Mouse (Mus musculus): ENCODE results near the gene Kidins220. TPM values are rescaled to one million over a fixed set of nuclear protein-coding genes. Genes with fewer than 3 reads are reported as not detected.

Gene Kidins220
- polyA plus RNA-seq, 1 experiment from 2014 or later, result 8.7 TPM

DNA sequence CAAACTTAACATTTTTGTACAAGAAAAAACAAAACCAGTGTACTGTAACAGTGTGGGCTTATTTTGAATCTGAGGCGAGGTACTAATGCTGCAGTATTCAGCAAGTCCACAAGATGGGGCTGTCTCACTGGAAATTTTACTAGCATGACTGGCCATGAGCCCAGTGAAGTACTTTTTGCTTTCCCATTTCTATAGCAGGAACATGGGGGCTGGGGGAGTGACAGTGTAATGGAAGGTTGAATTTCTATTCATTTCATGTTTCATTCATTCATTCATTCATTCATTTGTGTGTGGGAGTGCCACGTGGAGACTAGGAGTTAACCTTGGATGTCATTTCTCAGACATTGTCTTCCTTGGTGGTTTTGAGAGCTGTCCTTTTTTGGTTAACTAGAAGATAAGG, 52.7 kb downstream of the Kidins220 start:
- ATAC-seq (ENCODE audit: low read depth), result no peak
- Histone ChIP-seq H3K9ac (ENCODE audit: low read depth, low read length) (no peak overlapping the region), H3K4me1 (ENCODE audit: control insufficient read depth, low read depth, low read length) (no peaks in the 10 kb centered on the region), H3K27me3 (ENCODE audit: control insufficient read depth, insufficient read depth, low read depth, low read length) (no peaks in the 10 kb centered on the region), H3K4me2 (ENCODE audit: low read depth, low read length) (no peak overlapping the region), H3K4me3 (ENCODE audit: low read depth, low read length) (no peak overlapping the region), H3K27ac (ENCODE audit: low read length) (no peak overlapping the region), H3K36me3 (ENCODE audit: control insufficient read depth, insufficient read depth) (no peaks in the 10 kb centered on the region), H3K9me3 (replicated peaks; ENCODE audit: control insufficient read depth, low read length) (no peaks in the 10 kb centered on the region)
- 41% methylated on average over 2 of the region's 2 CpGs for WGBS (ENCODE audit: insufficient replicate concordance)

DNA sequence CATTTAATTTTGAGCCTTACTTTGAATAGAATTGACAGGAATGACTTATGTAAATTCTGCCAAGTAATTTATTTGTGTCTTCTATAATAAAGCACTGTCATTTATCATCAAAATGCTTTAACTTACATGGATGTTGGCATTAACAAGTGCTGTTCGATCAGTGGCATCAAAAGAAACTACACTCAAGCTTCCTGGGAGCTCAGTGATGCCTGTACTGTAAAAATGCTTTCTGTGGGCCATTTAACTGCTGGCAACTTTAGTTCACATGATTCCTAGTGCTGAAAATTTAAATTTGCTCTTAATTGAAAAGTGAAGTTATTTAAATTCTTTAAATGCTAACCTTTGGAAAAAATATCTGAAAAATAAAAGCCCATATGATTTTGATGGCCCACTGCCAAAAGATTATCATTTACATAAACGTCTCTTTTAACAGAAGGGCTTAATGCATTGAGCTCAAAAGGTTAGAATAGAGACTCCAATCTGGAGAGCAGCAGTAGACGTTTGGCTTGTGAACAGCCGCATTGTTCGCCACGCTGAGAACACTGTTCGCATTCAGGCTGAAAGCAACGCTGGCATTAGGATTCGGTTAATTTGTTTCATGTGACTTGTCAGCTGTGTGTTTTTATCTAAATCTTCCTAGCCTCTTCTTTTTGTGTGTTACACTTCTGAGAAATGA, 59.1 kb downstream of the Kidins220 start:
- H3K4me2 ChIP-seq (ENCODE audit: low read depth, low read length), result no peak overlapping the region
- H3K36me3 ChIP-seq (ENCODE audit: control insufficient read depth, insufficient read depth), result no peaks in the 10 kb centered on the region
- H3K27ac ChIP-seq (ENCODE audit: low read length), result no peak overlapping the region
- no peak for ATAC-seq (ENCODE audit: low read depth)
- H3K4me3 ChIP-seq (ENCODE audit: low read depth, low read length), result no peak overlapping the region
- H3K4me1 ChIP-seq (ENCODE audit: control insufficient read depth, low read depth, low read length), result no peaks in the 10 kb centered on the region
- H3K9ac ChIP-seq (ENCODE audit: low read depth, low read length), result no peak overlapping the region
- H3K27me3 ChIP-seq (ENCODE audit: control insufficient read depth, insufficient read depth, low read depth, low read length), result no peaks in the 10 kb centered on the region
- WGBS (ENCODE audit: insufficient replicate concordance), result 72% methylated on average over 9 of the region's 9 CpGs
- no peaks in the 10 kb centered on the region for H3K9me3 ChIP-seq (replicated peaks; ENCODE audit: control insufficient read depth, low read length)

DNA sequence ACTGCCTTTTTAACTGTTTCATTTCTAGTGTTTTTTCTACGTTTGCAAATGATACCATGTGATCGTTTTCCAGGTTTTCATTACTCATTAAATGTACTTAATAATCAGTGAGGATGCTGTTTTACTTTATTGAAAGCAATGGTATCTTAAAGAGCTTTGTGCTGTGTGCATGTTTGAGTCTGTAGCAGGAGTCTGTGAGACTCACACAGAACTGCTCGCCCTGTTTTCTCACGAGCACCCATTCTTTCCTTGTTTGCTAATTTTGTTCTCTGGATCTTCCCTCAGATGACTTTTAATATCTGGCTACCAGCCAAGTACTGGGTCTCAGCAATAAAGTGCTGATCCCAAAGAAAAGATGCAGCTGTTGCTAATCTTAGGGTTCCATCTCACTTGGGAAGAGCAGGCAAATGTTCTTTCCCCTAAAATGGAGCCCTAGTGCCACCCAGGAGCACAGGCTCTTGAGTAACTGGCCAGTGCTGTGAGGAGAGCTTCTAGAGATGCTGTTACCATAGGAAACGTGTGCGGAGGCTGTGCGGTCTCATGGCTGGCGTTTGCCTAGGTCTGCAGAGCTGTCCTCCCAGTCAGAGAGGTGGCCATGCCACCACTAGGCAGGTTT, 59.7 kb downstream of the Kidins220 start:
- no peak for ATAC-seq (ENCODE audit: low read depth)
- 75% methylated on average over 8 of the region's 8 CpGs for WGBS (ENCODE audit: insufficient replicate concordance)
- H3K4me1 ChIP-seq (ENCODE audit: control insufficient read depth, low read depth, low read length), result no peaks in the 10 kb centered on the region

DNA sequence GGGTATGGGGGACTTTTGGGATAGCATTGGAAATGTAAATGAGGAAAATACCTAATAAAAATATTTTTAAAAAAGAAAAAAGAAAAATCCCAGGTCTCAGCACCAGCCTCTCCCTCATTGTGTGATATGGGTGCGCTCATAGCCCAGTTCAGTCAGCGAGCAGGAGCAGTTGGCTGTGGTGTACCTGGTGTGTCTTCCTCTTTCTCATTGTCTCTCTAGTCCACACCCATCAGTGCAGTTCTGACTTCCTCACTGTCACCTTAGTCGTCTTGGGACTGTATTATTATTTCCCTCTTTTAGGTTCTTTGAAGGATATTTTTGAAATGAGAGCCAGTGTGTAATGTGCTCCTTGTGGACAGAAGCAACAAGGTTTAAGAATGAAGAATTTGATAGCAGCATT, 61.3 kb downstream of the Kidins220 start:
- Histone ChIP-seq H3K27ac (ENCODE audit: low read length) (no peak overlapping the region), H3K4me2 (ENCODE audit: low read depth, low read length) (no peak overlapping the region), H3K4me1 (ENCODE audit: control insufficient read depth, low read depth, low read length) (no peaks in the 10 kb centered on the region), H3K9me3 (replicated peaks; ENCODE audit: control insufficient read depth, low read length) (no peaks in the 10 kb centered on the region), H3K4me3 (ENCODE audit: low read depth, low read length) (no peak overlapping the region), H3K9ac (ENCODE audit: low read depth, low read length) (no peak overlapping the region), H3K36me3 (ENCODE audit: control insufficient read depth, insufficient read depth) (no peaks in the 10 kb centered on the region), H3K27me3 (ENCODE audit: control insufficient read depth, insufficient read depth, low read depth, low read length) (no peaks in the 10 kb centered on the region)
- WGBS (ENCODE audit: insufficient replicate concordance), result 64% methylated on average over 3 of the region's 3 CpGs
- ATAC-seq (ENCODE audit: low read depth), result no peak

More for the DNA sequence above, 59.7 kb downstream of the Kidins220 start:
- Histone ChIP-seq H3K9ac (ENCODE audit: low read depth, low read length) (no peak overlapping the region), H3K9me3 (replicated peaks; ENCODE audit: control insufficient read depth, low read length) (no peaks in the 10 kb centered on the region), H3K4me2 (ENCODE audit: low read depth, low read length) (no peak overlapping the region), H3K27ac (ENCODE audit: low read length) (no peak overlapping the region), H3K27me3 (ENCODE audit: control insufficient read depth, insufficient read depth, low read depth, low read length) (no peaks in the 10 kb centered on the region), H3K4me3 (ENCODE audit: low read depth, low read length) (no peak overlapping the region), H3K36me3 (ENCODE audit: control insufficient read depth, insufficient read depth) (no peaks in the 10 kb centered on the region)

DNA sequence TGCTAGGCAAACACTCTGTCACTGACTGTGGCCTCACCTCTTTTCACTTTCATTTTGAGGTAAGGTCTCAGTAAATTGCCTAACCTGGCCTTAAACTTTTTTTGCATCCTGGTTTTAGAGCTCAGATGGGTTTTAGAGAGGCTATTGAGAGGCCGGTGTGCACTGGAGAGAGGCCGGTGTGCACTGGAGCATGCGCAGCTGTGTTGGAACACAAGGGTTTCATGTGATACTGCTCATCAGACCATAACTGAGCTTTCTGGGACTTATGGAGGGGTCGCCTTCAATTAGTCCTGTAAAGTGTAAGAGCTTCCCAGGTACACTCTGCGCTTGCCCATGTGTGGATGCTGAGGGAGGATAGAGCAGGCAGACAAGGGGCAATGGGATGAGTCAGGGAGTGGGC, 62.5 kb downstream of the Kidins220 start:
- WGBS (ENCODE audit: insufficient replicate concordance), result 89% methylated on average over 5 of the region's 5 CpGs
- Histone ChIP-seq H3K4me2 (ENCODE audit: low read depth, low read length) (no peak overlapping the region), H3K9ac (ENCODE audit: low read depth, low read length) (no peak overlapping the region), H3K36me3 (ENCODE audit: control insufficient read depth, insufficient read depth) (no peaks in the 10 kb centered on the region), H3K9me3 (replicated peaks; ENCODE audit: control insufficient read depth, low read length) (no peaks in the 10 kb centered on the region), H3K27me3 (ENCODE audit: control insufficient read depth, insufficient read depth, low read depth, low read length) (no peaks in the 10 kb centered on the region), H3K27ac (ENCODE audit: low read length) (no peak overlapping the region), H3K4me1 (ENCODE audit: control insufficient read depth, low read depth, low read length) (no peaks in the 10 kb centered on the region), H3K4me3 (ENCODE audit: low read depth, low read length) (no peak overlapping the region)
- ATAC-seq (ENCODE audit: low read depth), result no peak

DNA sequence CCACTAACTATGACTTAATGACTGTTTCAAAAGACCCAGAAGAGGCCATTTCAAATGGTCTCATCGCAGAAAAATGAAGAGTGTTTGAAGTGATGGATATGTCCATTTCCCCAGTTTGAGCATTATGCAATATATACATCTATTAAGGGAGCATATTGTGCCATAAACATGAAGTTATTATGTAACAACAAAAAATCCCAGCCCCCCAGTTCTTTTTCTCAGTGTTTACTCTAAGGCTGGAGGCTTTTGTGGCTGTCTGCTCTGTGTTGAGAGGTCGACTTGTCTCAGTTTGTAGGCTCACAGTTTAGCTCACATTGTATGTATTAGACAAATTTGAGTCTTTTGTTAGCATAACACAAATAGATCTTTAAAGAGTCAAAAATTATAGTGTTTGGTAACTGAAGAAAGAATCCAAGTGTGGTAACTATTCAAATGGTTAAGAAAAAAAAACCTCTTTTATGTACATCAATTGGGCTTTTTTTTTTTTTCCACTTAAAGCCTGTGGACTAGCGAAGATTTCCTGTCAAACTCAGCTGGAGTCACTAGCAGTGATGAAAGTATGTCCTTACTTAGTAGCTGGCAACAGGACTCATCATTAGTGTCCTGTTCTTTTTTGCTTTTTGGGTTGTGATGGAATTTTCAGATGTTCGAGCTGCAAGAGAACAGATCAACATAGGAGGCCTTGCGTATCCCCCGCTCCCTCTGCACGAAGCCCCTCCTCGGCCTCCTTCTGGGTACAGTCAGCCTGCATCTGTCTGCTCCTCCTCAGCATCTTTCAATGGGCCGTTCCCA, 63.2 kb downstream of the Kidins220 start:
- H3K27me3 ChIP-seq (ENCODE audit: control insufficient read depth, insufficient read depth, low read depth, low read length), result no peaks in the 10 kb centered on the region
- H3K9ac ChIP-seq (ENCODE audit: low read depth, low read length), result no peak overlapping the region
- no peaks in the 10 kb centered on the region for H3K9me3 ChIP-seq (replicated peaks; ENCODE audit: control insufficient read depth, low read length)
- H3K36me3 ChIP-seq (ENCODE audit: control insufficient read depth, insufficient read depth), result no peaks in the 10 kb centered on the region
- no peak overlapping the region for H3K4me2 ChIP-seq (ENCODE audit: low read depth, low read length)
- no peak for ATAC-seq (ENCODE audit: low read depth)
- no peaks in the 10 kb centered on the region for H3K4me1 ChIP-seq (ENCODE audit: control insufficient read depth, low read depth, low read length)
- H3K4me3 ChIP-seq (ENCODE audit: low read depth, low read length), result no peak overlapping the region
- no peak overlapping the region for H3K27ac ChIP-seq (ENCODE audit: low read length)
- WGBS (ENCODE audit: insufficient replicate concordance), result 83% methylated on average over 9 of the region's 9 CpGs

DNA sequence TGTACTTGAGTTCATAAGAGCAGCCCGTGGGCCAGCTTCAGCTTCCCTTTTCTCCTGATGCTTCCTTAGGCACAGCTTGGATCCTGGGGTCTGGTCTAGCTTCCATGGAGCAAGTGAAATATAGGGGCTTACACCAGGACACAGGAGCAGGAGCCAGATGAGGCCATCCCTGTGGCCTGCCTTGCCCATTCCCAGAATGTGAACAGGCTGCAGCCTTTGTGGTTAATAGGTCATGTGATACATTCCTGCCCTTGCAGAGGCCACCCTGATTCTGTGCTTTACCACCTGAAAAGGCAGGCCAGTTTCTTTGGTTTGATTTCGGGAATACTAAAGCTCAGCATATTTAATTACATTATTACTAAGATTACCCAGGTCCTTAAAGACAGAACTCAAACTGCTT, 69.3 kb downstream of the Kidins220 start:
- ATAC-seq (ENCODE audit: low read depth), result no peak
- H3K36me3 ChIP-seq (ENCODE audit: control insufficient read depth, insufficient read depth), result no peaks in the 10 kb centered on the region
- H3K9ac ChIP-seq (ENCODE audit: low read depth, low read length), result no peak overlapping the region

DNA sequence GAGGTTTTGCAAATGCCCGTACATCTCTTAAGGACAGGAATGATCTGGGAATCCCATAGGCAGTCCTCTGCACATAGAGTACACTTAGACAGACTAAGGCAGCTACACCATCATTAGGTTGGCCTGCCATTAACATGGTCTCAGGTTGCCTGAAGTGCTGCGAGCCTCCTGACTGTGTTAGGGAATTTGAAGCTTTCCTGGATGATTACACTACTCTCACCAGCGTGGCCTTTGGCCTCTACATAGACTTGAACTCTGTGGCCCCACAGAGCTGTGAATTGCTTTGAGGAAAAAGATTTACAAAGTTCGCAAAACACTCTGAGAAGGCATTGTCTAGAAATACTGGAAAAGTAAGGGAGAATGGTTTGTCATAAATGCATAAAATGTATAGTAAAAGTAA, 69.9 kb downstream of the Kidins220 start:
- Histone ChIP-seq H3K4me3 (ENCODE audit: low read depth, low read length) (no peak overlapping the region), H3K27me3 (ENCODE audit: control insufficient read depth, insufficient read depth, low read depth, low read length) (no peaks in the 10 kb centered on the region), H3K9me3 (replicated peaks; ENCODE audit: control insufficient read depth, low read length) (no peaks in the 10 kb centered on the region), H3K27ac (ENCODE audit: low read length) (no peak overlapping the region), H3K36me3 (ENCODE audit: control insufficient read depth, insufficient read depth) (no peaks in the 10 kb centered on the region), H3K4me1 (ENCODE audit: control insufficient read depth, low read depth, low read length) (no peaks in the 10 kb centered on the region), H3K9ac (ENCODE audit: low read depth, low read length) (no peak overlapping the region), H3K4me2 (ENCODE audit: low read depth, low read length) (no peak overlapping the region)
- 75% methylated on average over 4 of the region's 4 CpGs for WGBS (ENCODE audit: insufficient replicate concordance)
- no peak for ATAC-seq (ENCODE audit: low read depth)

More for the DNA sequence above, 69.3 kb downstream of the Kidins220 start:
- Histone ChIP-seq H3K9me3 (replicated peaks; ENCODE audit: control insufficient read depth, low read length) (no peaks in the 10 kb centered on the region), H3K27ac (ENCODE audit: low read length) (no peak overlapping the region), H3K4me1 (ENCODE audit: control insufficient read depth, low read depth, low read length) (no peaks in the 10 kb centered on the region), H3K4me3 (ENCODE audit: low read depth, low read length) (no peak overlapping the region), H3K4me2 (ENCODE audit: low read depth, low read length) (no peak overlapping the region), H3K27me3 (ENCODE audit: control insufficient read depth, insufficient read depth, low read depth, low read length) (no peaks in the 10 kb centered on the region)
- WGBS (ENCODE audit: insufficient replicate concordance), result 72% methylated on average over 2 of the region's 2 CpGs

DNA sequence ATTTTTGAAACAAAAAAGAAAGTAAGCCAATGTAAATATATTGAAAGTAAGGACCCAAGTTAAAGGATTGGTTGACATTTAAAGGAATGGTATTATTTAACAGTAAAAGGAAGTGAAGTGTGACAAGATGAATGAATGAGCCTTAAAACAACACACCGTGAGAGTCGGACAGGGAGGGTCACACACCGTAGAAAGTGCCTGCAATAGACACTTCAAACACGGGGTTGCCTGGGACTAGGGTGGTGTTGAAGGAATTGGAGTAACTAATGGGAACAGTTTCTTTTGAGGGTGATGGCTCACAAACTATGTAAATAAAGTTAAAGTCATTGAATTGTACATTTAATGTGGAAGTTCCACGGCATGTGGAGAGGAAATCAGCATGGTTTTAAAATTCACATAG, 74.5 kb downstream of the Kidins220 start:
- Histone ChIP-seq H3K27me3 (ENCODE audit: control insufficient read depth, insufficient read depth, low read depth, low read length) (no peaks in the 10 kb centered on the region), H3K4me3 (ENCODE audit: low read depth, low read length) (no peak overlapping the region), H3K9me3 (replicated peaks; ENCODE audit: control insufficient read depth, low read length) (no peaks in the 10 kb centered on the region), H3K9ac (ENCODE audit: low read depth, low read length) (no peak overlapping the region), H3K4me2 (ENCODE audit: low read depth, low read length) (no peak overlapping the region), H3K27ac (ENCODE audit: low read length) (no peak overlapping the region), H3K36me3 (ENCODE audit: control insufficient read depth, insufficient read depth) (no peaks in the 10 kb centered on the region; the same call in 1 of the 2 replicates), H3K4me1 (ENCODE audit: control insufficient read depth, low read depth, low read length) (no peaks in the 10 kb centered on the region)
- no peak for ATAC-seq (ENCODE audit: low read depth)
- 64% methylated on average over 5 of the region's 5 CpGs for WGBS (ENCODE audit: insufficient replicate concordance)
